Mouse (Mus musculus) erythroblast, embryonic 14.5 days (primary cell): ENCODE measurements around the gene Sh3rf3. TPM values are rescaled to one million over a fixed set of nuclear protein-coding genes. Genes with fewer than 3 reads are reported as not detected.

ENCODE experiments used
- H3K27me3 ChIP-seq: 2 replicates; pipeline ENCODE4 v1.6.1; 2012; ENCODE audit warnings: inconsistent platforms; ENCODE audit not compliant: control insufficient read depth
- H3K36me3 ChIP-seq: 2 replicates; pipeline ENCODE4 v1.6.1; 2012; ENCODE audit warnings: mild to moderate bottlenecking, inconsistent platforms; ENCODE audit not compliant: control insufficient read depth
- H3K4me1 ChIP-seq: 2 replicates; pipeline ENCODE4 v1.6.1; 2012; ENCODE audit warnings: inconsistent platforms; ENCODE audit not compliant: control insufficient read depth
- H3K4me3 ChIP-seq: replicated peaks from 2 replicates; pipeline ENCODE3; 2012; ENCODE audit warnings: moderate library complexity, mild to moderate bottlenecking, inconsistent platforms
- H3K9me3 ChIP-seq: 2 replicates; pipeline ENCODE4 v1.6.1; 2012; ENCODE audit warnings: low read length, inconsistent platforms, mixed read lengths; ENCODE audit not compliant: control insufficient read depth
- GATA1 ChIP-seq: IDR thresholded peaks from 2 replicates; pipeline ENCODE4 v1.6.1; 2012; ENCODE audit warnings: low read length, inconsistent platforms, mixed read lengths
- TAL1 ChIP-seq: IDR thresholded peaks from 3 replicates; pipeline ENCODE4 v1.6.1; 2012; ENCODE audit warnings: low read length, inconsistent platforms, mixed read lengths
- polyA plus RNA-seq: library from polyadenylated mRNA; stranded (reverse); fragments of >175 nt; gene quantifications from 2 replicates; pipeline ENCODE4 v1.2.3, GENCODE M21; 2012

The Sh3rf3 gene
- polyA plus RNA-seq, 1 experiment = not detected

DNA sequence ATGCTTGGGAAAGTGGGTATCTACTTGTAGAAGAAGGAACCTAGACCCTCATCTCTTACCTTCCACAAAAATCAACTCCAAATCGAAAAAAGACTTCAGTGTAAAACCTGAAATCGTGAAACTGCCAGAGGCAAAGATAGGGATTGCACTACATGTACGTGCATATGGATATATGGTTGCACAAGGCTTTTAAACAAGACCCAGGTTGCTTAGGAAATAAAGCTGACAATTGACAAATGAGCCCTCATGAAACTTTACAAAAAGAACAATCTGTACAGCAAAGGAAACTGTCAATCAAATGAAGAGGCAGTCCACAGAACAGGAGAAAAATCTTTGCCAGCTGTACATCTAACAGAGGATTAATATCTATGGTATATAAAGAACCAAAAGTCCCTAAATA is 129.7 kb downstream of the Sh3rf3 start:
- Histone ChIP-seq H3K36me3 (no peaks in the 10 kb centered on the region), H3K4me1 (no peaks in the 10 kb centered on the region), H3K9me3 (no peaks in the 10 kb centered on the region), H3K4me3 (no peak overlapping the region), H3K27me3 (no peaks in the 10 kb centered on the region)
- TF ChIP-seq GATA1 (no peak), TAL1 (no peak)

DNA sequence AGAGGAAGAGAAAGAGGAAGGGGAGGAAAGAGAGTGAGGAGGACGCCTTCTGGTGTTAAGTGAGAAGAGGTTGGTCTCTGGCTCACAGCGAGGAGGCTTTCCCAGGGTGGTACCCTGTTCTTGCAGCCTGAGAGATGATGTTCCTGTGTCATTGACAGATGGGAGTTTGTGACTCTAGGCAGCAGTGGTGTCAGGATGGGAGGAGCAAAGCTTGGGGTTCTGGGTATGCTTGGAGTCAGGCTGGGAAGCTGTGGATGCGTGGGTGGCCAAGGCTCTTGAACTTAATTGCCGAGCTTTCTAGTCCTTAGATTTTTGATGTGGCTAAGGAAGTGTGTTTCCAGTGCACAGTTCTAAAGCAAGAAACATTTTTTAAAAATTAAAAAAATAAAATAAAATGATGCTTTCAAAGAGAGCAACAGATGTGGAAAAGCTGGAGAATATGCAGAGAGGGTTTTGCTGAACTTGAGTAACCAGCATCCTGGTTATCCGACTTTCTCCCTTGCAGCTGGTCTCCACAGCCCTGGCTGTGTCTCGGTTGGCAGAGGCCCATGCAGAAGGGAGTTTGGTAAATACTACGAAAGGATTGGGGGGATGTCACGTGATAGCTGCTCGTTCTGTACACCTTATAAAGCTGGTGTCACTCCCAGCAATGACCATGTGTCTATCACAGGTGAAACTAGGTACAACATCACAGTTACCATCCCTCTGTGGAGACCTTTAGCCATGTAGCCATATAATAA is 130.7 kb downstream of the Sh3rf3 start:
- Histone ChIP-seq H3K4me3 (no peak overlapping the region), H3K4me1 (no peaks in the 10 kb centered on the region), H3K36me3 (no peaks in the 10 kb centered on the region), H3K9me3 (no peaks in the 10 kb centered on the region), H3K27me3 (no peaks in the 10 kb centered on the region)
- TF ChIP-seq TAL1 (no peak), GATA1 (no peak)

DNA sequence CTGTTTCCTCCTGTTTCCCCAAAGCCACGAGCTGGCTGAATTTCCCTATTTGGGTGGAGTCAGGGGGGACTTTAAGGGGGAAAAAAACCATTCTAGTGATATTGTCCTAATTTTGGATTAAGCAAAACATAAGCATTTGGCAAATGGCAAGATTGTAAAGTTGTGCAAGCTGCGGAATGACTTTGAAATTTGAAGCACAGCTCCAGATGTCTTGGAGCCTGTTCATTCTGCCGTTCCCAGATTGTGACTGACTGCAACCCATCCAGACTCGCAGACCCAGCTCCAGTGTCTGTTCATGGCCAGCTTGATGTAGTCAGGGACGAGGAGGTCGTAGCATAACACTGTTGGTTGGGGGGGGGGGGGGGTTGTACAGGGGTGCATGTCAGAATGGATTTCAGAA is 131.8 kb downstream of the Sh3rf3 start:
- TF ChIP-seq TAL1 = no peak
- no peak for TF ChIP-seq GATA1
- no peaks in the 10 kb centered on the region for H3K9me3 ChIP-seq
- no peak overlapping the region for H3K4me3 ChIP-seq
- no peaks in the 10 kb centered on the region for H3K27me3 ChIP-seq
- H3K36me3 ChIP-seq = no peaks in the 10 kb centered on the region
- H3K4me1 ChIP-seq = no peaks in the 10 kb centered on the region

DNA sequence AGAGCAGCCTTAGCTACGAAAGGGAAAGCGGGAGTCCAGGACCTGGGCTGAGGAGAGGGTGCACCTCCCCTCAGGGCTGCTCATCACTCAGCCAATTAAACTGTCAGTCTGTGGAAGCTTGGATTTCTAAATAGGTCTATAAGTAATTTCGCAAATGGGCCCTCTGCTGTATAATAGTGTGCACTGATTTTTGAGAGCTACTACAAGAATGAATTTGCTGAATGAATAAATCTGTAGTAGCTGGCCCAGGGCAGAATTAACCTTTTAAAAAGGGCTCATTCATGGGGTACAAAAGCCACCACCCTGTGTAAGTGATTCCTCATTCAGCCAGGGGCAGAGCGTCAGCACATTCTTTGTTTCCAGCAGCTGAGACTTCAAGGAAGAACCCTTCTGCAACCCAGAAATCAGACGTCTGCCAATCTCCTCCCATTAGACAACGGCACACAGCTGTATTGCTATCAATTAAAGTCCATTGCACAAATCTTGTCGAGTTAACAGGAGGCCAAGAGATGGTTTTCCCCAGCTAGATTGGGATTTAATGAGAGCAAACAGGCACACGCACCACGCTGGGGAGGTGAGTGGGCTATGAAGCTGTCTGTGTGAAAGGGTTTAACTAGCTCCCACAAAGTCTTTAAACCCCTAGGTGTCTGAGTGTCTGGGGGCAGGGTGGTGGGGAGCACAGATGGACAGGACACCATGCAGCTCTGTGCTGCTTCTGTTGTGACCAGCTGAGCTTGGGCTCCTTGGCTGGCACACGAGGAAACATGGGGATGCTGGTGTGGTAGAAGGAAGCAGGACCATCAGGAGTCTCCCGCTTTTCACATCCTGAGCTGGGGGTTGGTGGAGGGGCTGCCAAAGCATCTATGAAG is 136.8 kb downstream of the Sh3rf3 start:
- TF ChIP-seq GATA1 (no peak), TAL1 (no peak)
- H3K9me3 ChIP-seq = peaks cover 2% of the 10 kb centered on the region; the same call in 1 of the 2 replicates
- H3K4me1 ChIP-seq = no peaks in the 10 kb centered on the region
- no peak overlapping the region for H3K4me3 ChIP-seq
- H3K27me3 ChIP-seq = no peaks in the 10 kb centered on the region
- H3K36me3 ChIP-seq = no peaks in the 10 kb centered on the region

DNA sequence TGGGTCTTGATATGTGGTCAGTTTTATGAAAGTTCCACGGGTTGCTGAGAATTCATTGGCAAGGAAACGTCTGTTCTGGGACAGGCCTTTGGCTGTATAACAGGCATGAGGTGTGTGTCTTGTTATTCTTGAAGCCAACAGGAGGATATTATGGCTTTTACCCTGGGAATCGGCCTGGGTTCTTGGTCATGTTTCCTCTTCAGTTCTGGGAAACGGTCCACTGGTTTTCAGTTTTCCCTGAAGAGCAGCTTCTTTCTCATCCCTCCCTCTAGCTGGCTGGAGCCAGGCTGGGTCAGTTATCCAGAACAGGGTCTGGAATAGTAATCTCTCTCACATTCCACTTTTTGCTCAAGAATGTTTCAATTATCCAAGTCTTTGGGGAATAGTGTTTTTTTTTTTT is 147.0 kb downstream of the Sh3rf3 start:
- Histone ChIP-seq H3K36me3 (no peaks in the 10 kb centered on the region), H3K4me1 (no peaks in the 10 kb centered on the region), H3K27me3 (no peaks in the 10 kb centered on the region), H3K9me3 (no peaks in the 10 kb centered on the region; the same call in 1 of the 2 replicates), H3K4me3 (no peak overlapping the region)
- TF ChIP-seq GATA1 (no peak), TAL1 (no peak)

DNA sequence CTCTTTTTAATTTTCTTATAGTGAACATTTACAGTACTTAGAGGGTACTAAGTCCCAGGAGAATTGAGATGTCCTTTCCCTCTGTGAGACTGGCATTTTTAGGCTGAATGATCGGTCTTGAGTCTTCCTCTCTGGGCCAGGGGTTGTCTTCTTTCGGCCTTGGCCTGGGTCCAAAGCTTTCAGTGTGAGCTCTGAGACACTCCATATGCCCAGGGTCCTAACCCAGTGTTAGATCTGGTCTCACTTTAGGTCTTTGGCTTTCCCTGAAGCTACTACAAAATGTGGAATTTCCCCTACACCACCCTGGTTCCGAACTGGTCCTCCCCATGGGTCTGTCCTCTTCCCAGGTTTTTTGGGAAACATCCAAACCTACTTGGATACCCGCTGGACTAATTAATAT is 155.1 kb downstream of the Sh3rf3 start:
- no peak overlapping the region for H3K4me3 ChIP-seq
- no peaks in the 10 kb centered on the region for H3K36me3 ChIP-seq
- H3K4me1 ChIP-seq = no peaks in the 10 kb centered on the region
- no peaks in the 10 kb centered on the region for H3K27me3 ChIP-seq
- TF ChIP-seq GATA1 (no peak), TAL1 (no peak)
- H3K9me3 ChIP-seq = no peaks in the 10 kb centered on the region

DNA sequence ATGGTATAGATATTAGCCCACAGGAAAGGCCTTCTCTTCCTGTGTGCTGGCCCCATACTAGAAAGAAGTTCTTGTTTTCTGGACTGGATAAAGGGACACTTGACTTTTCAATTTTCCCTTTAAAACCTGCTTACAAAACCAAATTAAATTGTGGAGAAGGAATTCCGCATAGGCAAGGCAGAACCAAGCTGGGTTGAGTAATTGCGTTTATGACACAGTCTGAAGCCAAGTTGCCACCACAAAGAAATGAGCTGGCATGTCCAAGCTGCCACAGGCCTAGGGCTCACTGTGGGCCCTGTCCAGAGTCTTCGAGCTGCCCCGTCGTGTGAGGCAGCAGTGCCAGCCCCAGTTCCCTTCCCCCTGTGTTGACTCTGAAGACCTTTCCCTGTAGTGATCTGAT is 156.2 kb downstream of the Sh3rf3 start:
- H3K27me3 ChIP-seq = no peaks in the 10 kb centered on the region
- TF ChIP-seq TAL1 (no peak), GATA1 (no peak)
- no peaks in the 10 kb centered on the region for H3K36me3 ChIP-seq
- no peak overlapping the region for H3K4me3 ChIP-seq
- H3K9me3 ChIP-seq = no peaks in the 10 kb centered on the region
- no peaks in the 10 kb centered on the region for H3K4me1 ChIP-seq

DNA sequence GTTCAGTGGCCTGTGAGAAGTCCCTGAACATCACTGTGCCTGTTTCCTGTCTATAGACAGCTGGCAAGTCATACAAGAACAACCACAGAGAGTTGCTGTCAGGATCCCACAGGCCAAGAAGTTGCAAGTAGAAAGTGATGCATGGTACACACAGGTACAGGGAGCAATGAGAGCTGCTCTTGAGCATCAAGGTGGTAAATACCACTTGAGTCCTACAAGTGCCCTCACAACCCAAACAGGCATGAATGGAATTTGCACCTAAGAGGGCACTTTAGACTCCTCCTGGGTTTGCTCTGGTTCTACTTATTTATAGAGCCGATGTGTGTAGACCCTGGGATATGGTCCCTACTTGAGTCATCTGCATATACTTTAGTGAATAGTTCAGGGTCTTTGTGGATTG is 159.0 kb downstream of the Sh3rf3 start:
- H3K27me3 ChIP-seq = no peaks in the 10 kb centered on the region
- H3K4me1 ChIP-seq = no peaks in the 10 kb centered on the region
- H3K36me3 ChIP-seq = no peaks in the 10 kb centered on the region
- no peaks in the 10 kb centered on the region for H3K9me3 ChIP-seq
- H3K4me3 ChIP-seq = no peak overlapping the region
- TF ChIP-seq GATA1 = no peak
- no peak for TF ChIP-seq TAL1

DNA sequence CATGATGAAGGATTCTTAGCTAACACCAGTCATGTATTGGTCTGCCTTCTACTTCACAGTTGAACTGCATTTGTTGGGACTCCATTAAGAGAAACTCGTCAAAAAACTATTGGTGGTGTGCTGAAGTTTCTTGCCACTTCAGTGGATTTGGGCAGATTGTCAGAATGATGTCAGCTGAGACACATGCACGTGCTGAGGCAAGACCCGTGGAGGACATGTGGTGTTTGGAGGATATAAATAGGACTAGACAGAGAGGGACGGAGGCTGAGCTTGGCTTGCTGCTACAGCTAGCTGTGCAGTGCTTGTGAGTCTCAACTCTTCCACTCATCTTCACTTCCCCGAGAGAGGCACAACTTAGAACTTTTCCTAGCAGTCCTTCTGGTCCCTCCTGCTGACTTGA is 161.0 kb downstream of the Sh3rf3 start:
- TF ChIP-seq GATA1 (no peak), TAL1 (no peak)
- no peaks in the 10 kb centered on the region for H3K27me3 ChIP-seq
- no peaks in the 10 kb centered on the region for H3K4me1 ChIP-seq
- no peak overlapping the region for H3K4me3 ChIP-seq
- H3K9me3 ChIP-seq = no peaks in the 10 kb centered on the region
- no peaks in the 10 kb centered on the region for H3K36me3 ChIP-seq
